19 mouse cellular contexts compared by ENCODE assay signal in genomic region chr2:144489342-144489741, GRCm38 (mm10).
DNase-seq lines count a peak whose midpoint lies in the region; ATAC-seq lines count a peak whose summit lies in the region.
"Had no signal": no experiment of that assay in that cellular context is flagged by ENCODE, and none has a peak within 500 bp of the region (broad histone marks: within the 10 kb centered on the region; RNA-seq: fewer than 3 reads in every experiment).

No protein-coding gene starts in this region.

- no peak for DNase-seq in frontal cortex, postnatal 36 days (ENCODE audit: low spot score in 2 of 2)
- DNase-seq in retina, embryonic 14.5 days (ENCODE audit: low spot score): peak; percentile 6
- DNase-seq in retina, postnatal 1 day: no peak
- peak; percentile 20 for DNase-seq in thymus, postnatal 4 days
- no peak for DNase-seq in thymus, postnatal 14 days
- DNase-seq in cerebellum, postnatal 25 days: no peak
- DNase-seq: adrenal gland, adult 8-10 months; adrenal gland, postnatal 25 days; cerebellum, adult 18-20 months; cerebellum, adult 9-10 months; cerebellum, postnatal 14 days; forebrain, postnatal 0 days; gastrocnemius, postnatal 10 days; gastrocnemius, postnatal 36 days; heart, postnatal 10 days; heart, postnatal 36 days had no signal

- ATAC-seq in frontal cortex, adult (ENCODE audit: low TSS enrichment): peak; percentile 31; the same call in 1 of the 2 replicates
- ATAC-seq: activated CD4-positive, CD25-positive, alpha-beta regulatory T cell, adult 4 months; forebrain, embryonic 14.5 days; forebrain, postnatal 0 days had no signal

Comparison
In these comparisons a context has a peak if more than half of its experiments do, and no peak if none do; other contexts are left out.
1. DNase-seq: peak in retina, embryonic 14.5 days (single experiment) and thymus, postnatal 4 days (single experiment); none in frontal cortex, postnatal 36 days (0 of 2), retina, postnatal 1 day (single experiment), thymus, postnatal 14 days (single experiment) and cerebellum, postnatal 25 days (0 of 2).